Mouse (Mus musculus) skeletal muscle tissue, adult 2 months (tissue): ENCODE measurements at regions not wholly inside any gene's neighbourhood (a gene's known extent, or its start where the extent isn't known, plus 50 kb on each side); places are given as distances from the start of the nearest gene placed in this dataset.
A peak's percentile ranks its signal among the peaks of the same experiment; 100 is the strongest.

Experiments
- DNase-seq: peaks from one replicate; pipeline ENCODE4 v3.0.0-alpha.2; 2012; ENCODE audit warnings: low read depth, low spot score

DNA sequence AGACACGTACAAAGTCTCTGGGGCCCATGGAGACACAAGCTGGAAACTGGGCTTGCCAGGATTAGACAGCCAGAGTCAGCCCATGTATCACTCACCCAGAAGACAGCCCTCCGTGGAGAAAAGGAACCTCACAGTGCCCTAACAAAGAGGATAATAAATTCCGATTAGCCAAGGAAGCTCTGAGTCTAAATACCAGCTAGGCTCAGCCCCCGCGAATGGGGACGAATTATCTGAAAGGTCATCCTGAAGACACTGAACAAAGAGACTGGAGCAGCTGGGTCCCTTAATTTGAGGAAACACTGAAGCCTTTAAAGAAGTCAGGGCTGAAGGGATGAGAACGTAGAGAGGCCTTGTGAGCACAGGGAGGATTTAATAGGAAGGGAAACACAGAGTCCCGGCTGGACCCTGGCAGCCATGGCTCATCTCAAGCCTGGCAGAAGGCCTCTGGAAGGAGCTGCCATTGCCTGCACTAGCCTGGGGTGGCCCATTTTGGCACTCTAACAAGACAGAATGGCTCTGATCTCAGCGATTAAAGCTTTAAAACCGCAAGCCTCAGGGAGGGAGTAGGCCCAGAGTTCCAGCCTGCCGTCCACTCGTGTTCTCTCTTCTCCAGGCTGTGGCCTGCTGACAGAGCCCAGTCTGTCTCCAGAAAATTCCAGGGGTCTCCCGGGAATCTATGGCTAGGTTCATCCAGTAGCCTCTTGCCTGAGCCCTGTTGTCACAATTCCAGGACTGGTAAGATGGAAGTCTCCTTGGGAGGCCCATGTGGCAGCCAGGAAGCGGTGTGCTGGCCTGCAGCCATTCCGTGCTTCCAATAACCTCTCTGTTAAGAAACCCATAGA is 343.0 kb upstream of the Zfp462 start:
- DNase-seq: peak; percentile 40

- no peak for DNase-seq
Measured at GRCm38 (mm10) chr4:54602513-54603205, 342.2 kb upstream of the Zfp462 start.

DNA sequence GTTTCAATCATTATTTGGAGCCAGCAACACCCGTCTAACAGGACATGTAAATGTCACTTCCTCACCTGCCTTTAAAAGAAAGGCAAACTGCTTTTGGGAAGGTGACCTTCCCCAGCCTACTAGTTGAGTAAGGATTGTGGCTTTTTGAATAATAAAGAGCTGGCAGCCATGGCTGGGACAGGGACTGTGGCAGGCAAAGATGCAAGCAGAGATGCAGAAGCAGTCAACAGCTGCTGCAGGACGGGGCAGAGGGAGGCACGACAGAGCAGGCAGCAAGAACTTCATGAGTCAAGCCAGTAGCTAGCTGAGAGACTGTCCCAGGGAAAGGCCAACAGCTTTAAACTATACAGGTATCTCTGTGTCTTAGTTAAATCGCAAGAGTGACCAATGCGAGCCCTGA is 334.7 kb upstream of the Zfp462 start:
- no peak for DNase-seq

- no peak for DNase-seq
Measured at GRCm38 (mm10) chr4:54611990-54612980, 332.6 kb upstream of the Zfp462 start.

GRCm38 (mm10) chr4:54613076-54613475 is 331.8 kb upstream of the Zfp462 start:
- peak; percentile 69 for DNase-seq

GRCm38 (mm10) chr4:54613611-54614010 is 331.2 kb upstream of the Zfp462 start:
- DNase-seq: peak; percentile 45

- DNase-seq: no peak
Measured at GRCm38 (mm10) chr4:54615886-54616285, 329.0 kb upstream of the Zfp462 start.

DNA sequence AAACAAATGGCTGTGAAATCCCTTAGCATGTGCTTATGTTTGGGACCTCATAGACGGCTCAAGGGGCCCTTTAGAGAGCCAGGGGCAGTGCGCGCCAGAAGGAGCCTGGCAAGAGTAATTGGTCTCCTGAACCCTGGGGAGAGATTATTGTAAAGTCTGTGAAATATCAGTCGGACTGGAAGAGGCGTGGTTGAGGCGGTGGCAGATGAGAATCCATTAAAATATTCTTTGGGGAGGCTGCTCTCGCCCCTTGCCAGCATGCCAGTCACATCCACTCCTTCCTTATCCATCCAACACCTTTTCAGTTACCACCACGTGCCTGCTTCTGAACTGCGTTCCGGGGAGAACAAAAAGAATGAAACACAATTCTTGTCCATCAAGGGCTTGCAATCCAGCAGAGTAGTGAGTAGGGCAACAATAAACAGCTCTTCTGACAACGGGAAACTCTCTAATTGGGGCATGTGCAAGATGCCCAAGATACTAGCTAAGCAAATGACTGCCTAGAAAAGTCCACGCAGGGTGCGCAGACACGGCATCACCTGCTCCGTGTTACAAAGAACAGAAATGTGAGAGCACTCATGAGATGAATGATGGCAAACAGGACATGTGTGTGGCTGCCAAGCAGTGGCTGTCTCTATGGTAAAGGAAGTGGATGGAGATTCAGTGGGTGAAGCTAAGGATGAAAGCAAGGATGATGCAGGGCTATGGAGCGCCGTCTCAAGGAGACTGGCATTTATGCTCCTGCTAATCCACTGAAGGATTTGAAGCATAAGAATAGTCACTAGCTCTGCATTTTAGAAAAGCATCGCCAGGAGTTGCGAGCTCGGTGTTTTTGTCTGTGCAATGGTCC is 320.6 kb upstream of the Zfp462 start:
- no peak for DNase-seq

GRCm38 (mm10) chr4:54636986-54637641 is 307.7 kb upstream of the Zfp462 start:
- DNase-seq: no peak

GRCm38 (mm10) chr4:54646033-54646432 is 298.8 kb upstream of the Zfp462 start:
- DNase-seq: no peak

GRCm38 (mm10) chr4:54646459-54646858 is 298.4 kb upstream of the Zfp462 start:
- DNase-seq: no peak

- no peak for DNase-seq
Measured at GRCm38 (mm10) chr4:54648254-54648653, 296.6 kb upstream of the Zfp462 start.

- DNase-seq: no peak
Measured at GRCm38 (mm10) chr4:54651646-54652110, 293.2 kb upstream of the Zfp462 start.

DNA sequence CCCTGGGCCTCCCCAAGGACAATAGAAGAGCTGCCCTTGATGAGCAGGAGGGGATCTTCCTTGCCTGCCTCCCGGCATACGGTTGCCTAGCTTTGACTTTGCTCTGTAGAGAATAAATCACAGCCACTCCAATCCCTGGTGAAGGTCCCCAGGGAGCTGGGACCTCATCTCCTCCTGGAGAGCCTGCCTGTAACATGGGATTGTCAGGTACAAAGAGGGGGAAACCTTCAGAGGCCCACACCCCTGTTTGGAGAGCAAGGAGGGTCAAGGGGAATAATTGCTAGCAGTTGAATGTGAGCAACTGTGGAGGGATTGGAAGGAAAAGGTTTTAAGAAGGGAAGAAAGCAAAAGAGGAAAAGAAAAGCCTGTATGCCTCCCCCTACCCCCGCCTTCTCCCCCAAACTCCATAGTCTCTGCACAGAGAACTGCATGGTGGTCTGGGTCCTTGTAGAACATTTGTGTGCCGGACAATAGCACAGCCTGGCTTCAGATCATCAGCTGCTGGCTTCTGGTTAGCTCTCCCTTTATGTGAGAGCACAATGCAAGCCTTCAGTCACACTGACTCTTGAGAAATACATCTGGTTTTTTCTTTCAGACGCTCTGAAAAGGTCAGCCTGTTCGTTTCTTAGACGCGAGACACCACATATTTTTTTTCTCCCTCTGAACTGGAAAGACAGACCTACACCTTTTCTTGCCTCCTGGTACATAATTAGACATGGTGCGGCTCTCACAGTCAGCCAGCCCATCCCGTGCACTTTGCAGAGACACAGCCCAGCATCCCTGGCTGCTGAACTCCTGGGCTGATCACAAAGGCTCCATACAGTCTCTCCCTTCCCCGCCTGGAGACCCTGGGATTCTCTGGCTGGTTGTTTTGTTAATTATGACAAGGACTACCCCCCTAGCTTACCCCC is 292.5 kb upstream of the Zfp462 start:
- no peak for DNase-seq

DNA sequence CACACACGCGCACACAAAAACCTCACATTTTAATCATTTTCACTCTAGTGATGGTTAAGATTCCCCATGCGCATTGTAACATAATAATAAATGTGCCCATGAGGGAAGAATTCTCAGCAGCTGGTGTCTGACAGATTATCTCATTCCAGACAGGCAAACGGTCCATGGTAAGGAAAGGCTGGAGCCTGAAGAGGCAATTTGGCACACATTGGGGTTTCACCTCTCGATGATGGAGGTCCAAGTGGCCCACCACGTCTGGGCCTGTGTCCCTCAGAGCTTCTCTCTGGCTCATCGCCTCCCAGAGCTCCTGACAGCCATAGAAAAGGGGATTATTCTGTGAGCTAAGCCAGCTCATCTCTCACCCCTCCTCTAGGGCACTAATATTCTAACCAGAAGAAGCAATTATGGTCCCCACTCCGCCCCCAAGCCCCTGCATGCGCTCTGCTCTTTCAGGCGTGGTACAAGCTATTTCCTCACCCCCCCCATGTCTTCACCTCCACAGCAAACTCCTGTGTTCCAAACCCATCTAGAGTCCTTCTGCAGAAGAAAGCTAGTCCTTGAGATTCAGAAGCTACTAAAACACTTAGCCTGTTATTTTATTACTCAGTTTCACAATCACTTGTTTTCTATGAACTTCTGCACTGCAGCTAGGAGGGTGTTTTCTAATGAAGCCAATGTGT is 291.6 kb upstream of the Zfp462 start:
- no peak for DNase-seq
